Comparison of ENCODE assay signal across 9 mouse cellular contexts in genomic region chr2:25364761-25365090, GRCm38 (mm10). TPM values are rescaled to one million over a fixed set of nuclear protein-coding genes. Genes with fewer than 3 reads are reported as not detected.
A peak's percentile ranks its signal among the peaks of the same experiment; 100 is the strongest.
DNase-seq lines count a peak whose midpoint lies in the region; ATAC-seq and TF ChIP-seq lines count a peak whose summit lies in the region.
"Had no signal": no experiment of that assay in that cellular context is flagged by ENCODE, and none has a peak within 500 bp of the region (broad histone marks: within the 10 kb centered on the region; RNA-seq: fewer than 3 reads in every experiment).

No protein-coding gene starts in this region.

- WGBS in embryonic facial prominence, embryonic 11.5 days, result 19% methylated on average over 9 of the region's 9 CpGs
- WGBS in hindbrain, postnatal 0 days, result 41% methylated on average over 9 of the region's 9 CpGs
- WGBS in midbrain, postnatal 0 days, result 37% methylated on average over 9 of the region's 9 CpGs

- peak overlapping the region; percentile 66 for H3K9ac ChIP-seq in embryonic facial prominence, embryonic 11.5 days (replicated peaks; ENCODE audit: low read length)
- H3K9ac ChIP-seq in hindbrain, postnatal 0 days (replicated peaks; ENCODE audit: low read length), result peak overlapping the region; percentile 57
- H3K9ac ChIP-seq in midbrain, postnatal 0 days (replicated peaks; ENCODE audit: low read length, poor library complexity, severe bottlenecking), result peak overlapping the region; percentile 62; the same call in 1 of the 2 replicates

- peaks cover 13% of the 10 kb centered on the region for H3K27me3 ChIP-seq in embryonic facial prominence, embryonic 11.5 days (ENCODE audit: control insufficient read depth, insufficient read depth, low read length)
- no peaks in the 10 kb centered on the region for H3K27me3 ChIP-seq in hindbrain, postnatal 0 days (ENCODE audit: insufficient read depth, low read length)
- H3K27me3 ChIP-seq in midbrain, postnatal 0 days (ENCODE audit: insufficient read depth, low read length), result peaks cover 20% of the 10 kb centered on the region

- peak overlapping the region; percentile 78 for H3K4me3 ChIP-seq in layer of hippocampus, adult 2 months
- peak overlapping the region; percentile 54 for H3K4me3 ChIP-seq in embryonic facial prominence, embryonic 11.5 days (ENCODE audit: low read depth, low read length)
- peak overlapping the region; percentile 65 for H3K4me3 ChIP-seq in hindbrain, postnatal 0 days (ENCODE audit: low read length)
- peak overlapping the region; percentile 54 for H3K4me3 ChIP-seq in midbrain, postnatal 0 days (ENCODE audit: low read depth, low read length)

- no peak for TF ChIP-seq CTCF in layer of hippocampus, adult 2 months (conservative IDR thresholded peaks at IDR 0.05)
- no peak for TF ChIP-seq CTCF in hindbrain, postnatal 0 days (IDR thresholded peaks at IDR 0.05; ENCODE audit: low read depth)
- no peak for TF ChIP-seq CTCF in midbrain, postnatal 0 days (IDR thresholded peaks at IDR 0.05)

- peak overlapping the region; percentile 97 for H3K4me2 ChIP-seq in embryonic facial prominence, embryonic 11.5 days (ENCODE audit: low read depth, low read length)
- H3K4me2 ChIP-seq in hindbrain, postnatal 0 days (ENCODE audit: low read depth, low read length), result peak overlapping the region; percentile 97
- H3K4me2 ChIP-seq in midbrain, postnatal 0 days (ENCODE audit: low read depth, low read length, poor library complexity, severe bottlenecking), result peak overlapping the region; percentile 96

- H3K36me3 ChIP-seq in embryonic facial prominence, embryonic 11.5 days (replicated peaks; ENCODE audit: control insufficient read depth, insufficient read depth, low read depth, low read length), result no peaks in the 10 kb centered on the region
- no peaks in the 10 kb centered on the region for H3K36me3 ChIP-seq in hindbrain, postnatal 0 days (ENCODE audit: insufficient read depth, low read length)
- no peaks in the 10 kb centered on the region for H3K36me3 ChIP-seq in midbrain, postnatal 0 days (ENCODE audit: insufficient read depth, low read length)

- peak; percentile 30; the same call in 1 of the 2 replicates for ATAC-seq in embryonic facial prominence, embryonic 11.5 days (replicated peaks; ENCODE audit: insufficient number of reproducible peaks, low FRiP score, low TSS enrichment, low read depth)
- ATAC-seq in hindbrain, postnatal 0 days, result peak; percentile 16
- ATAC-seq in midbrain, postnatal 0 days (ENCODE audit: low FRiP score), result peak; percentile 18; the same call in 1 of the 2 replicates

- 0 out of 2 replicates have a peak overlapping the region, but pooled peaks have one; percentile 76 for H3K27ac ChIP-seq in layer of hippocampus, adult 2 months
- no peak overlapping the region for H3K27ac ChIP-seq in embryonic facial prominence, embryonic 11.5 days (replicated peaks; ENCODE audit: low read depth, low read length)
- H3K27ac ChIP-seq in hindbrain, postnatal 0 days, result no peak overlapping the region
- H3K27ac ChIP-seq in midbrain, postnatal 0 days (ENCODE audit: low read depth, low read length), result no peak overlapping the region

- DNase-seq in layer of hippocampus, adult 2 months (ENCODE audit: low spot score in 2 of 2), result no peak
- no peak for DNase-seq in layer of hippocampus, adult 8-10 months (ENCODE audit: low spot score in 2 of 2)
- no peak for DNase-seq in embryonic facial prominence, embryonic 11.5 days (ENCODE audit: low spot score)
- DNase-seq in hindbrain, postnatal 0 days (ENCODE audit: low spot score), result no peak
- no peak for DNase-seq in midbrain, postnatal 0 days (ENCODE audit: low spot score)
- no peak for DNase-seq in ovary, adult 18-20 months (ENCODE audit: low spot score)
- no peak for DNase-seq in left cerebral cortex, adult 8-10 months (ENCODE audit: low spot score in 2 of 2)
- DNase-seq in thymus, adult 18-20 months, result no peak

- peaks cover 3% of the 10 kb centered on the region; the same call in 1 of the 2 replicates for H3K4me1 ChIP-seq in embryonic facial prominence, embryonic 11.5 days (ENCODE audit: control insufficient read depth, insufficient read depth, low read length)
- H3K4me1 ChIP-seq in hindbrain, postnatal 0 days (ENCODE audit: insufficient read depth, low read length), result no peaks in the 10 kb centered on the region
- no peaks in the 10 kb centered on the region for H3K4me1 ChIP-seq in midbrain, postnatal 0 days (ENCODE audit: insufficient read depth, low read length)

- no peaks in the 10 kb centered on the region for H3K9me3 ChIP-seq in embryonic facial prominence, embryonic 11.5 days (replicated peaks; ENCODE audit: control insufficient read depth, low read length)
- H3K9me3 ChIP-seq in hindbrain, postnatal 0 days (ENCODE audit: low read length), result no peaks in the 10 kb centered on the region
- H3K9me3 ChIP-seq in midbrain, postnatal 0 days (ENCODE audit: low read length), result no peaks in the 10 kb centered on the region

RNA-seq across cellular contexts. Expression of gene Uap1l1, which starts 0.8 kb away (rescaled TPM):
- total RNA-seq in layer of hippocampus, adult 2 months (2021), result 10 to 100 TPM; 14.6 to 19.8 TPM
- total RNA-seq in layer of hippocampus, adult 8-10 months (2022), result 10 to 100 TPM; 12.0 to 28.7 (median 20.3) TPM
- 5.2 and 8.9 TPM in 2 replicates for polyA plus RNA-seq in embryonic facial prominence, embryonic 11.5 days (2014; fragmentation: Nextera tagmentation; extraction: Ambion mirVana)
- total RNA-seq in hindbrain, postnatal 0 days (2014; rRNA removed), result 5.8 and 7.5 TPM in 2 replicates
- 15.6 and 18.5 TPM in 2 replicates for polyA plus RNA-seq in hindbrain, postnatal 0 days (2015; fragmentation: Nextera tagmentation; extraction: Ambion mirVana)
- total RNA-seq in midbrain, postnatal 0 days (2014; rRNA removed), result 7.9 and 9.9 TPM in 2 replicates
- 11.7 and 14.1 TPM in 2 replicates for polyA plus RNA-seq in midbrain, postnatal 0 days (2015; fragmentation: Nextera tagmentation; extraction: Ambion mirVana)
- 10 to 100 TPM; 20.9 to 31.0 (median 25.8) TPM for total RNA-seq in left cerebral cortex, adult 8-10 months (2022)

RNA-seq across cellular contexts. Expression of gene Sapcd2, which starts 7.4 kb away (rescaled TPM):
- total RNA-seq in layer of hippocampus, adult 2 months (2021), result 1 to 10 TPM; 3.0 to 4.0 TPM
- 1 to 10 TPM; 2.4 to 4.6 (median 4.2) TPM for total RNA-seq in layer of hippocampus, adult 8-10 months (2022)
- polyA plus RNA-seq in embryonic facial prominence, embryonic 11.5 days (2014; fragmentation: Nextera tagmentation; extraction: Ambion mirVana), result 39.1 and 43.2 TPM in 2 replicates
- 38.1 and 40.2 TPM in 2 replicates for total RNA-seq in hindbrain, postnatal 0 days (2014; rRNA removed)
- polyA plus RNA-seq in hindbrain, postnatal 0 days (2015; fragmentation: Nextera tagmentation; extraction: Ambion mirVana), result 20.2 and 22.0 TPM in 2 replicates
- 18.9 and 21.6 TPM in 2 replicates for total RNA-seq in midbrain, postnatal 0 days (2014; rRNA removed)
- polyA plus RNA-seq in midbrain, postnatal 0 days (2015; fragmentation: Nextera tagmentation; extraction: Ambion mirVana), result 12.7 and 13.4 TPM in 2 replicates
- 1 to 10 TPM; 1.7 to 3.8 (median 2.3) TPM for total RNA-seq in left cerebral cortex, adult 8-10 months (2022)
- total RNA-seq: gastrocnemius, adult 18-20 months had no signal

RNA-seq across cellular contexts. Expression of gene Dpp7, which starts 8.6 kb away (rescaled TPM):
- total RNA-seq in layer of hippocampus, adult 2 months (2021), result 10 to 100 TPM; 32.1 to 36.2 TPM
- total RNA-seq in layer of hippocampus, adult 8-10 months (2022), result 10 to 100 TPM; 38.9 to 52.9 (median 45.4) TPM
- polyA plus RNA-seq in embryonic facial prominence, embryonic 11.5 days (2014; fragmentation: Nextera tagmentation; extraction: Ambion mirVana), result 18.2 and 19.1 TPM in 2 replicates
- 19.0 and 30.0 TPM in 2 replicates for total RNA-seq in hindbrain, postnatal 0 days (2014; rRNA removed)
- 24.7 and 27.8 TPM in 2 replicates for polyA plus RNA-seq in hindbrain, postnatal 0 days (2015; fragmentation: Nextera tagmentation; extraction: Ambion mirVana)
- total RNA-seq in midbrain, postnatal 0 days (2014; rRNA removed), result 14.9 and 20.3 TPM in 2 replicates
- polyA plus RNA-seq in midbrain, postnatal 0 days (2015; fragmentation: Nextera tagmentation; extraction: Ambion mirVana), result 22.7 and 26.2 TPM in 2 replicates
- 10 to 100 TPM; 35.1 to 50.7 (median 37.9) TPM for total RNA-seq in left cerebral cortex, adult 8-10 months (2022)

RNA-seq across cellular contexts. Expression of gene Entpd2, which starts 30.9 kb away (rescaled TPM):
- 10 to 100 TPM; 14.6 to 16.6 TPM for total RNA-seq in layer of hippocampus, adult 2 months (2021)
- total RNA-seq in layer of hippocampus, adult 8-10 months (2022), result 10 to 100 TPM; 14.6 to 20.7 (median 16.8) TPM
- polyA plus RNA-seq in embryonic facial prominence, embryonic 11.5 days (2014; fragmentation: Nextera tagmentation; extraction: Ambion mirVana), result 0.10 and 0.28 TPM in 2 replicates
- total RNA-seq in hindbrain, postnatal 0 days (2014; rRNA removed), result 8.4 and 12.9 TPM in 2 replicates
- 10.8 and 12.3 TPM in 2 replicates for polyA plus RNA-seq in hindbrain, postnatal 0 days (2015; fragmentation: Nextera tagmentation; extraction: Ambion mirVana)
- total RNA-seq in midbrain, postnatal 0 days (2014; rRNA removed), result 4.2 and 4.4 TPM in 2 replicates
- polyA plus RNA-seq in midbrain, postnatal 0 days (2015; fragmentation: Nextera tagmentation; extraction: Ambion mirVana), result 10.4 and 10.6 TPM in 2 replicates
- total RNA-seq in left cerebral cortex, adult 8-10 months (2022), result 10 to 100 TPM; 13.1 to 17.5 (median 16.2) TPM

RNA-seq across cellular contexts. Expression of gene Man1b1, which starts 32.6 kb away (rescaled TPM):
- total RNA-seq in layer of hippocampus, adult 2 months (2021), result 10 to 100 TPM; 56.4 to 58.0 TPM
- 10 to 100 TPM; 53.7 to 68.2 (median 59.6) TPM for total RNA-seq in layer of hippocampus, adult 8-10 months (2022)
- polyA plus RNA-seq in embryonic facial prominence, embryonic 11.5 days (2014; fragmentation: Nextera tagmentation; extraction: Ambion mirVana), result 87.2 and 92.7 TPM in 2 replicates
- total RNA-seq in hindbrain, postnatal 0 days (2014; rRNA removed), result 52.6 and 67.9 TPM in 2 replicates
- 46.7 and 49.7 TPM in 2 replicates for polyA plus RNA-seq in hindbrain, postnatal 0 days (2015; fragmentation: Nextera tagmentation; extraction: Ambion mirVana)
- total RNA-seq in midbrain, postnatal 0 days (2014; rRNA removed), result 58.9 and 60.0 TPM in 2 replicates
- polyA plus RNA-seq in midbrain, postnatal 0 days (2015; fragmentation: Nextera tagmentation; extraction: Ambion mirVana), result 42.2 and 53.1 TPM in 2 replicates
- total RNA-seq in left cerebral cortex, adult 8-10 months (2022), result 10 to 100 TPM; 57.3 to 64.7 (median 61.0) TPM
